Mouse (Mus musculus): ENCODE data around the gene Tnnt3.

GRCm38 (mm10) chr7:142498575-142498974 is at the start of gene Tnnt3:
- no peak for TF ChIP-seq TAL1 (IDR thresholded peaks at IDR 0.05; ENCODE audit: low read length)
- no peak for TF ChIP-seq GATA1 (IDR thresholded peaks at IDR 0.05; ENCODE audit: low read length)

Data from erythroblast, embryonic 14.5 days (primary cell).